Mouse (Mus musculus) limb, embryonic 10.5 days (tissue): Measurements from ENCODE around the gene Triap1. TPM values are rescaled to one million over a fixed set of nuclear protein-coding genes. Genes with fewer than 3 reads are reported as not detected.

Experiments
- DNase-seq: peaks from one replicate; pipeline ENCODE4 v3.0.0-alpha.2; 2017; ENCODE audit warnings: low spot score
- H3K27ac ChIP-seq: fragments of 300-500 bp; sonication (generic); 2 replicates; pipeline ENCODE4 v1.5.1; 2016; ENCODE audit warnings: mild to moderate bottlenecking
- H3K27me3 ChIP-seq: fragments of 300-500 bp; sonication (generic); 2 replicates; pipeline ENCODE4 v1.6.1; 2016; ENCODE audit warnings: low read depth, mild to moderate bottlenecking; ENCODE audit not compliant: poor library complexity, severe bottlenecking
- H3K36me3 ChIP-seq: fragments of 300-500 bp; sonication (generic); 2 replicates; pipeline ENCODE4 v1.6.1; 2016; ENCODE audit warnings: mild to moderate bottlenecking, moderate library complexity
- H3K4me1 ChIP-seq: fragments of 300-500 bp; sonication (generic); 2 replicates; pipeline ENCODE4 v1.6.1; 2016
- H3K4me3 ChIP-seq: fragments of 300-500 bp; sonication (generic); 2 replicates; pipeline ENCODE4 v1.5.1; 2016; ENCODE audit warnings: mild to moderate bottlenecking, moderate library complexity
- H3K9me3 ChIP-seq: fragments of 300-500 bp; sonication (generic); replicated peaks from 2 replicates; pipeline ENCODE4 v1.6.1; 2016; ENCODE audit warnings: mild to moderate bottlenecking
- WGBS: fragments of 180-500 bp; shearing (Covaris S2); methylation state at CpG from one replicate; pipeline ENCODE4 v1.1.7; 2016; 5-methylcytosine and 5-hydroxymethylcytosine counted together
- polyA plus RNA-seq: library from polyadenylated mRNA; unstranded; fragments of >200 nt; fragmentation: Nextera tagmentation; extraction: Ambion mirVana; gene quantifications from 2 replicates; pipeline ENCODE4 v1.2.1, GENCODE M21; 2016

Triap1 gene
- polyA plus RNA-seq, 1 experiment from 2014 or later: 55.0 TPM

- Histone ChIP-seq H3K4me3 (peak within 1 kb of the TSS; percentile 98), H3K27ac (peak within 1 kb of the TSS; percentile 83), H3K4me1 (peaks cover 21% of the 10 kb centered on the region), H3K9me3 (no peaks in the 10 kb centered on the region), H3K36me3 (peaks cover 36% of the 10 kb centered on the region), H3K27me3 (no peaks in the 10 kb centered on the region)
- DNase-seq: peak; percentile 100
- under 1% methylated on average over 74 of the region's 74 CpGs for WGBS
These were observed 7.7 kb downstream of the Triap1 start, which contains the start of gene Cox6a1 for GRCm38 (mm10) chr5:115348546-115349224. Gene Cox6a1, minus strand, starts transcription at chr5:115348981.

GRCm38 (mm10) chr5:115349225-115349555, 8.2 kb downstream of the Triap1 start:
- H3K27ac ChIP-seq: peak overlapping the region; percentile 83
- DNase-seq: no peak
- no peaks in the 10 kb centered on the region for H3K27me3 ChIP-seq
- H3K4me3 ChIP-seq: peak overlapping the region; percentile 98
- peaks cover 31% of the 10 kb centered on the region for H3K36me3 ChIP-seq
- no peaks in the 10 kb centered on the region for H3K9me3 ChIP-seq
- 2% methylated on average over 18 of the region's 18 CpGs for whole genome bisulfite sequencing
- peaks cover 21% of the 10 kb centered on the region for H3K4me1 ChIP-seq

- Histone ChIP-seq H3K4me1 (peaks cover 21% of the 10 kb centered on the region), H3K9me3 (no peaks in the 10 kb centered on the region), H3K4me3 (no peak overlapping the region), H3K36me3 (peaks cover 9% of the 10 kb centered on the region), H3K27ac (no peak overlapping the region), H3K27me3 (no peaks in the 10 kb centered on the region)
- DNase-seq: no peak
- 82% methylated on average over 5 of the region's 5 CpGs for WGBS
These were observed 10.3 kb downstream of the Triap1 start for GRCm38 (mm10) chr5:115351348-115351747.

- Histone ChIP-seq H3K27me3 (no peaks in the 10 kb centered on the region), H3K9me3 (no peaks in the 10 kb centered on the region), H3K4me1 (peaks cover 12% of the 10 kb centered on the region), H3K4me3 (no peak overlapping the region), H3K27ac (no peak overlapping the region), H3K36me3 (no peaks in the 10 kb centered on the region)
- DNase-seq: no peak
- WGBS: 66% methylated on average over 13 of the region's 13 CpGs
These were observed 14.0 kb downstream of the Triap1 start for GRCm38 (mm10) chr5:115355070-115355469.

- DNase-seq: peak; percentile 95
- WGBS: 5% methylated on average over 12 of the region's 12 CpGs
These were observed 17.8 kb downstream of the Triap1 start for GRCm38 (mm10) chr5:115358872-115359271.

GRCm38 (mm10) chr5:115359438-115359837, 18.4 kb downstream of the Triap1 start:
- DNase-seq: no peak
- Histone ChIP-seq H3K4me3 (no peak overlapping the region), H3K27me3 (no peaks in the 10 kb centered on the region), H3K36me3 (no peaks in the 10 kb centered on the region), H3K4me1 (peaks cover 26% of the 10 kb centered on the region), H3K27ac (peak overlapping the region; percentile 56; the same call in 1 of the 2 replicates), H3K9me3 (no peaks in the 10 kb centered on the region)
- WGBS: 90% methylated on average over 8 of the region's 8 CpGs

More at GRCm38 (mm10) chr5:115358872-115359271, 17.8 kb downstream of the Triap1 start:
- Histone ChIP-seq H3K4me1 (peaks cover 26% of the 10 kb centered on the region), H3K27me3 (no peaks in the 10 kb centered on the region), H3K36me3 (no peaks in the 10 kb centered on the region), H3K27ac (peak overlapping the region; percentile 56), H3K4me3 (no peak overlapping the region), H3K9me3 (no peaks in the 10 kb centered on the region)

GRCm38 (mm10) chr5:115359851-115360372, 18.9 kb downstream of the Triap1 start:
- Histone ChIP-seq H3K9me3 (no peaks in the 10 kb centered on the region), H3K36me3 (no peaks in the 10 kb centered on the region), H3K4me1 (peaks cover 26% of the 10 kb centered on the region), H3K27me3 (no peaks in the 10 kb centered on the region), H3K27ac (peak overlapping the region; percentile 56; the same call in 1 of the 2 replicates), H3K4me3 (no peak overlapping the region)
- 46% methylated on average over 5 of the region's 5 CpGs for WGBS
- DNase-seq: peak; percentile 40

GRCm38 (mm10) chr5:115362216-115362615, 21.2 kb downstream of the Triap1 start:
- Histone ChIP-seq H3K27ac (no peak overlapping the region), H3K4me3 (no peak overlapping the region), H3K9me3 (no peaks in the 10 kb centered on the region), H3K27me3 (no peaks in the 10 kb centered on the region), H3K4me1 (peaks cover 26% of the 10 kb centered on the region), H3K36me3 (no peaks in the 10 kb centered on the region)
- DNase-seq: no peak
- 40% methylated on average over 7 of the region's 7 CpGs for WGBS

- WGBS: 17% methylated on average over 18 of the region's 19 CpGs
- Histone ChIP-seq H3K27me3 (no peaks in the 10 kb centered on the region), H3K9me3 (no peaks in the 10 kb centered on the region), H3K4me1 (peaks cover 26% of the 10 kb centered on the region), H3K27ac (peak overlapping the region; percentile 66), H3K36me3 (no peaks in the 10 kb centered on the region), H3K4me3 (no peak overlapping the region)
- peak; percentile 45 for DNase-seq
These were observed 22.0 kb downstream of the Triap1 start for GRCm38 (mm10) chr5:115362819-115363714.

- H3K4me3 ChIP-seq: no peak overlapping the region
- 87% methylated on average over 4 of the region's 4 CpGs for WGBS
- H3K36me3 ChIP-seq: no peaks in the 10 kb centered on the region
- peaks cover 17% of the 10 kb centered on the region for H3K4me1 ChIP-seq
- no peak overlapping the region for H3K27ac ChIP-seq
- no peak for DNase-seq
- H3K9me3 ChIP-seq: no peaks in the 10 kb centered on the region
- no peaks in the 10 kb centered on the region for H3K27me3 ChIP-seq
These were observed 23.8 kb downstream of the Triap1 start for GRCm38 (mm10) chr5:115364782-115365181.

- no peak for DNase-seq
- no peaks in the 10 kb centered on the region for H3K9me3 ChIP-seq
- no peaks in the 10 kb centered on the region for H3K36me3 ChIP-seq
- H3K4me3 ChIP-seq: no peak overlapping the region
- WGBS: 37% methylated on average over 9 of the region's 9 CpGs
- no peaks in the 10 kb centered on the region for H3K27me3 ChIP-seq
- 0 out of 2 replicates have a peak overlapping the region, but pooled peaks have one; percentile 1 for H3K27ac ChIP-seq
- H3K4me1 ChIP-seq: peaks cover 18% of the 10 kb centered on the region
These were observed 30.7 kb downstream of the Triap1 start for GRCm38 (mm10) chr5:115371736-115372135.

GRCm38 (mm10) chr5:115373441-115374203, 32.6 kb downstream of the Triap1 start:
- peak overlapping the region; percentile 87 for H3K27ac ChIP-seq
- 22% methylated on average over 26 of the region's 26 CpGs for WGBS
- H3K27me3 ChIP-seq: no peaks in the 10 kb centered on the region
- peak; percentile 69 for DNase-seq
- no peaks in the 10 kb centered on the region for H3K9me3 ChIP-seq
- no peaks in the 10 kb centered on the region for H3K36me3 ChIP-seq
- H3K4me1 ChIP-seq: peaks cover 18% of the 10 kb centered on the region
- H3K4me3 ChIP-seq: peak overlapping the region; percentile 51
